Mouse (Mus musculus): ENCODE measurements around the gene Chst14. TPM values are rescaled to one million over a fixed set of nuclear protein-coding genes. Genes with fewer than 3 reads are reported as not detected.

The Chst14 gene
- polyA plus RNA-seq, 1 experiment = 44.8 TPM

DNA sequence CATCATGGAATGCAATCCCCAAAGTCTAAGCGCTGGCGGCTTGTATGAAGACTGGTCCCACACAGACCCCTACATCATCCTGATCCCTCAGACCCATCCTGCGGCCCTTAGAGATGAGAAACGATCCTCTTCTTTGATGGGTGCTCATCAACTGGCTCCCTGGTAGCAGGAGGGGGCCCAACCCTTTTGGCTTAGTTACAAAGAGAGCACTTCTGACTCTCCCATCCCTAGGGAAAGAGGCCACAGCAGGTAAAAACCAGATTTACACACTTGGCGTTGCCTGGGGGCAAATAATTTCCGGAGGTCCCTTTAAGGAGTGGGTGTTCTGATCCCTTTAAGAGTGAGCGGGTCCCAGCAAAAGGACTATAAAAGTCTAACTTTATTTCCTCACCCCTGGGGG lies 28.9 kb upstream of the Chst14 start:
- Histone ChIP-seq H3K4me1 (ENCODE audit: control insufficient read depth, insufficient read depth, low read length) (no peaks in the 10 kb centered on the region), H3K27ac (ENCODE audit: insufficient read depth, low read length) (no peak overlapping the region), H3K4me3 (ENCODE audit: insufficient read depth, low read length) (no peak overlapping the region)
- TF ChIP-seq CTCF (IDR thresholded peaks at IDR 0.05; ENCODE audit: borderline replicate concordance, insufficient read depth, low read length) = no peak
- no peak for TF ChIP-seq POLR2A (IDR thresholded peaks at IDR 0.05; ENCODE audit: low read depth, low read length)

GRCm38 (mm10) chr2:118897808-118898207 lies 28.5 kb upstream of the Chst14 start:
- TF ChIP-seq CTCF (IDR thresholded peaks at IDR 0.05; ENCODE audit: borderline replicate concordance, insufficient read depth, low read length) (no peak), POLR2A (IDR thresholded peaks at IDR 0.05; ENCODE audit: low read depth, low read length) (no peak)
- no peak overlapping the region for H3K4me3 ChIP-seq (ENCODE audit: insufficient read depth, low read length)
- H3K4me1 ChIP-seq (ENCODE audit: control insufficient read depth, insufficient read depth, low read length) = no peaks in the 10 kb centered on the region
- H3K27ac ChIP-seq (ENCODE audit: insufficient read depth, low read length) = no peak overlapping the region

- TF ChIP-seq POLR2A (IDR thresholded peaks at IDR 0.05; ENCODE audit: low read depth, low read length) (no peak), CTCF (IDR thresholded peaks at IDR 0.05; ENCODE audit: borderline replicate concordance, insufficient read depth, low read length) (no peak)
- no peak overlapping the region for H3K27ac ChIP-seq (ENCODE audit: insufficient read depth, low read length)
- peaks cover 2% of the 10 kb centered on the region; the same call in 1 of the 2 replicates for H3K4me1 ChIP-seq (ENCODE audit: control insufficient read depth, insufficient read depth, low read length)
- no peak overlapping the region for H3K4me3 ChIP-seq (ENCODE audit: insufficient read depth, low read length)
These were observed 27.5 kb upstream of the Chst14 start for GRCm38 (mm10) chr2:118898771-118899170.

- Histone ChIP-seq H3K4me1 (ENCODE audit: control insufficient read depth, insufficient read depth, low read length) (peaks cover 2% of the 10 kb centered on the region; the same call in 1 of the 2 replicates), H3K27ac (ENCODE audit: insufficient read depth, low read length) (no peak overlapping the region), H3K4me3 (ENCODE audit: insufficient read depth, low read length) (no peak overlapping the region)
- TF ChIP-seq CTCF (IDR thresholded peaks at IDR 0.05; ENCODE audit: borderline replicate concordance, insufficient read depth, low read length) (no peak), POLR2A (IDR thresholded peaks at IDR 0.05; ENCODE audit: low read depth, low read length) (no peak)
These were observed 27.0 kb upstream of the Chst14 start for GRCm38 (mm10) chr2:118899306-118899705.

- Histone ChIP-seq H3K4me3 (ENCODE audit: insufficient read depth, low read length) (peak within 1 kb of the TSS; percentile 31), H3K27ac (ENCODE audit: insufficient read depth, low read length) (no peak within 1 kb of the TSS), H3K4me1 (ENCODE audit: control insufficient read depth, insufficient read depth, low read length) (peaks cover 4% of the 10 kb centered on the region; the same call in 1 of the 2 replicates)
- TF ChIP-seq POLR2A (IDR thresholded peaks at IDR 0.05; ENCODE audit: low read depth, low read length) (no peak), CTCF (IDR thresholded peaks at IDR 0.05; ENCODE audit: borderline replicate concordance, insufficient read depth, low read length) (no peak)
These were observed 26.1 kb upstream of the Chst14 start, which contains the start of gene Bahd1 for GRCm38 (mm10) chr2:118899981-118900825. Bahd1 (plus strand) TSS chr2:118900377.

- Histone ChIP-seq H3K27ac (ENCODE audit: insufficient read depth, low read length) (no peak overlapping the region), H3K4me1 (ENCODE audit: control insufficient read depth, insufficient read depth, low read length) (peaks cover 9% of the 10 kb centered on the region; the same call in 1 of the 2 replicates), H3K4me3 (ENCODE audit: insufficient read depth, low read length) (peak overlapping the region; percentile 31)
- TF ChIP-seq CTCF (IDR thresholded peaks at IDR 0.05; ENCODE audit: borderline replicate concordance, insufficient read depth, low read length) = no peak
- TF ChIP-seq POLR2A (IDR thresholded peaks at IDR 0.05; ENCODE audit: low read depth, low read length) = no peak
These were observed 25.5 kb upstream of the Chst14 start for GRCm38 (mm10) chr2:118900826-118901140.

DNA sequence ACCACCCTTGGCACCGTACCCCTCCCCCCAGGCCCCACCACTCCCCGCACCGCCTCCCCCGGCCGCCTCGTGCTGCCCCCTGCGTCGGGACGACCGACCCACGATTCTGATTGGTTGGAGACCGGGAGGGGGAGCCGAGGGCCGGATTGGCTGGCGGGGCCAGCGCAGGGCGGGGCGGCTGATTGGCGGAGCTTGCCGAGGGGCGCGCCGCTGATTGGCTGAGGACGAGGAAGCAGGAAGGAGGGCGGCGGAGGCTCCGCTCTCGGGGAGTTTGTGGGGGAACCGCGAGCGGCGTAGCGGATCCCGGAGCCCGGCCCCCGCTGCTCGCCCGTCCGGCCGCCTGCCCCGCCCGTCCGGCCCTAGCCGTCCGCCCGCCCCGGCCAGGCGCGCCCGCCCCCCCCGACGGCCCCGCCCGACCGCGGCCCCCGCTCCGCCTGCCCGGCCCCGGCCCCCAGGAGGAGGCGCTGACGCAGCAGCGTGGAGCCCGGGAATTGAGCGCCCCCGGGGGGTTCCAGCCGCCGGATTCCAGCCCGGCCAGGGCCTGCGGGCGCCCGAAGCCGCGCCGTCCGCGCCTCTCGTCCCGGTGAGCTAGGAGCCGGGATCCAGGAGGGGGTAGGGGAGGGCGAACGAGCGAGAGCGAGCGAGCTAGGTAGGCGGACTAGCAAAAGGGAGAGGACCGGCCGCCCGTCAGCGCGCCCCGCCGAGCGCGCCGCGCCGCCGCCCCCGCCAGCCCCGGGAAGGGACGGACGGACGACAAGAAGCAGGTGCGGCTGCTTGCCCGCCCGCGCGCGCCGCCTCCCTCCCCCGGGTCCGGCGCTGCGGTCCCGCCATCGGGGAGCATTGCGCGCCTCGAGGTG lies 24.9 kb upstream of the Chst14 start:
- H3K4me1 ChIP-seq (ENCODE audit: control insufficient read depth, insufficient read depth, low read length) = peaks cover 14% of the 10 kb centered on the region; the same call in 1 of the 2 replicates
- TF ChIP-seq POLR2A (IDR thresholded peaks at IDR 0.05; ENCODE audit: low read depth, low read length) (no peak), CTCF (IDR thresholded peaks at IDR 0.05; ENCODE audit: borderline replicate concordance, insufficient read depth, low read length) (no peak)
- no peak overlapping the region for H3K27ac ChIP-seq (ENCODE audit: insufficient read depth, low read length)
- H3K4me3 ChIP-seq (ENCODE audit: insufficient read depth, low read length) = peak overlapping the region; percentile 54

DNA sequence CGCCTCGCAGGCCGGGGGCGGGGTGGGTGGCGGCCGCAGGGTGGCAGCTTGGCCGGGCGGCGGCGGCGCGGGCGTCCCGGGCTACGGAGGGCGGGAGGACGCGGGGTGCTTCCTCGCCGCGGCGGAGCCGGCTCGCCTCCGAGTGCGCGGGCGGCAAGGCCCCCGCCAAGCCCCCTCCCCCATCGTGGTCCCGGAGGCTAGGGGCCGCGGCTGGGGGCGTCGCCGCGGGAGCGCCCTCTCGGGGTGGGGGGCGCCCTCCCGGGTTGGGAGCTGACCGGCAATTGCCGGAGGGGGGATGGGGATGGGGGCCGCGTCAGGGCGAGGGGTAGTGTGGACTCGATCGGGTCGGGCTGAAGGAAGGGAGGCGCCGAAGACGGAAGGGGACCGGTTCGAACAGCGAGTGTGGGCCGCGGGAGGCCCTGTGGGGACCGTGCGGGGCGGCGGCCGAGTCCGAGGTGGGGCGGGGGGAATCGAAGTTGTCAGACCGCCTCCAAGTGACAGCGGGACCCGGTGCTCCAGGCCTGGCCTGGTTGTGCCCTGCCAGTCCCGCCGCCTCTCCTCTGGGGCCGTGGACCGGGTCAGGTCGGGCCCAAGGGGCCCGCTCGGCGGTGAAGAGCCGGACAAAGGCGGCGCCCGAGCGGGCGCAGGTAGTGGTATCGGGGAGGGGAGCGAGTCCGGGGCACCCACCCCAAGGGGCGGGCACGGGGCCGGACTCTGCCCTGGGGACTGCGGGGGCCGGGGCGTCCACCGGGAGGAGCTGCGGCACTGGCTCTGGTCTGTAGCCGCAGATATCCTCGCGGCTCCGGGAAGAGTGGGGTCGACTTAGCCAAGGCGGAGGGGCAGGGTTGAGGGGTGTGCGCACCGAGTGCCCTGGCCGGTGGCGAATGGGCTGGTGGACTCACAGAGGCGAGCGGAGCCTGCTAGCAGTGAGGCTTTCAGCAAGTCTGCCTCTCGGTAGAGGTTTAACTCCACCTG lies 24.0 kb upstream of the Chst14 start:
- Histone ChIP-seq H3K4me1 (ENCODE audit: control insufficient read depth, insufficient read depth, low read length) (peaks cover 14% of the 10 kb centered on the region; the same call in 1 of the 2 replicates), H3K4me3 (ENCODE audit: insufficient read depth, low read length) (peak overlapping the region; percentile 54), H3K27ac (ENCODE audit: insufficient read depth, low read length) (no peak overlapping the region)
- no peak for TF ChIP-seq POLR2A (IDR thresholded peaks at IDR 0.05; ENCODE audit: low read depth, low read length)
- TF ChIP-seq CTCF (IDR thresholded peaks at IDR 0.05; ENCODE audit: borderline replicate concordance, insufficient read depth, low read length) = no peak

GRCm38 (mm10) chr2:118903333-118903741 lies 23.0 kb upstream of the Chst14 start:
- no peak overlapping the region for H3K27ac ChIP-seq (ENCODE audit: insufficient read depth, low read length)
- no peak overlapping the region for H3K4me3 ChIP-seq (ENCODE audit: insufficient read depth, low read length)
- H3K4me1 ChIP-seq (ENCODE audit: control insufficient read depth, insufficient read depth, low read length) = peaks cover 14% of the 10 kb centered on the region; the same call in 1 of the 2 replicates
- no peak for TF ChIP-seq CTCF (IDR thresholded peaks at IDR 0.05; ENCODE audit: borderline replicate concordance, insufficient read depth, low read length)
- no peak for TF ChIP-seq POLR2A (IDR thresholded peaks at IDR 0.05; ENCODE audit: low read depth, low read length)

Measured in embryonic fibroblast, embryonic 13.5 days (primary cell).